Comparison of ENCODE assay signal across 23 mouse cellular contexts in genomic region chr5:92714886-92715285, GRCm38 (mm10). TPM values are rescaled to one million over a fixed set of nuclear protein-coding genes. Genes with fewer than 3 reads are reported as not detected.
"Had no signal": no experiment of that assay in that cellular context is flagged by ENCODE, and none has a peak within 500 bp of the region (broad histone marks: within the 10 kb centered on the region; RNA-seq: fewer than 3 reads in every experiment).

No protein-coding gene starts in this region.

- ATAC-seq: lung, postnatal 0 days; midbrain, embryonic 15.5 days had no signal

- H3K4me3 ChIP-seq: kidney, embryonic 15.5 days; limb, embryonic 10.5 days; limb, embryonic 13.5 days; liver, embryonic 13.5 days; midbrain, embryonic 12.5 days; midbrain, embryonic 15.5 days; neural tube, embryonic 12.5 days; neural tube, embryonic 15.5 days had no signal

- H3K27me3 ChIP-seq: kidney, embryonic 15.5 days; limb, embryonic 13.5 days; liver, embryonic 13.5 days; midbrain, embryonic 12.5 days; midbrain, embryonic 15.5 days; neural tube, embryonic 12.5 days; neural tube, embryonic 15.5 days had no signal

- H3K9ac ChIP-seq: kidney, embryonic 15.5 days; limb, embryonic 13.5 days; liver, embryonic 13.5 days; lung, embryonic 14.5 days; midbrain, embryonic 12.5 days; midbrain, embryonic 15.5 days; neural tube, embryonic 12.5 days; neural tube, embryonic 15.5 days had no signal

- H3K36me3 ChIP-seq: kidney, embryonic 15.5 days; limb, embryonic 10.5 days; limb, embryonic 13.5 days; liver, embryonic 13.5 days; midbrain, embryonic 12.5 days; midbrain, embryonic 15.5 days; neural tube, embryonic 12.5 days; neural tube, embryonic 15.5 days had no signal

- H3K27ac ChIP-seq: kidney, embryonic 15.5 days; limb, embryonic 10.5 days; limb, embryonic 13.5 days; liver, embryonic 13.5 days; macrophage; midbrain, embryonic 12.5 days; midbrain, embryonic 15.5 days; neural tube, embryonic 12.5 days; neural tube, embryonic 15.5 days; stomach, postnatal 0 days had no signal

- H3K9me3 ChIP-seq: kidney, embryonic 15.5 days; limb, embryonic 10.5 days; limb, embryonic 13.5 days; liver, embryonic 13.5 days; midbrain, embryonic 12.5 days; midbrain, embryonic 15.5 days; neural tube, embryonic 12.5 days; neural tube, embryonic 15.5 days had no signal

- H3K4me2 ChIP-seq: kidney, embryonic 15.5 days; limb, embryonic 13.5 days; liver, embryonic 13.5 days; lung, embryonic 14.5 days; midbrain, embryonic 12.5 days; midbrain, embryonic 15.5 days; neural tube, embryonic 12.5 days; neural tube, embryonic 15.5 days had no signal

- DNase-seq: kidney, adult 8-10 months; kidney, postnatal 10 days; kidney, postnatal 4 days; liver; liver, embryonic 13.5 days; lung, embryonic 14.5 days; right cerebral cortex, adult 18-20 months; right cerebral cortex, postnatal 14 days; right cerebral cortex, postnatal 4 days; thymus, adult 2 months; thymus, postnatal 14 days; thymus, postnatal 4 days had no signal

- H3K4me1 ChIP-seq: kidney, embryonic 15.5 days; limb, embryonic 10.5 days; liver, embryonic 13.5 days; midbrain, embryonic 15.5 days; neural tube, embryonic 12.5 days had no signal

RNA-seq across cellular contexts. Expression of gene Shroom3, which starts 31.7 kb away (rescaled TPM):
- total RNA-seq: megakaryocyte, adult 5-6 weeks had no signal
- polyA plus RNA-seq: macrophage had no signal

RNA-seq across cellular contexts. Expression of gene Ccdc158, which starts 39.8 kb away (rescaled TPM):
- polyA plus RNA-seq: macrophage had no signal
